Mouse (Mus musculus) urinary bladder, postnatal 25 days (tissue): ENCODE data around the gene Cplane1.

Source experiments
- DNase-seq: peaks from one replicate; pipeline ENCODE4 v3.0.0; 2022; ENCODE audit warnings: low spot score

The Cplane1 gene

GRCm38 (mm10) chr15:8294150-8294549 is 125.2 kb downstream of the Cplane1 start:
- no peak for DNase-seq

GRCm38 (mm10) chr15:8302944-8303343 is 134.0 kb downstream of the Cplane1 start:
- no peak for DNase-seq

DNA sequence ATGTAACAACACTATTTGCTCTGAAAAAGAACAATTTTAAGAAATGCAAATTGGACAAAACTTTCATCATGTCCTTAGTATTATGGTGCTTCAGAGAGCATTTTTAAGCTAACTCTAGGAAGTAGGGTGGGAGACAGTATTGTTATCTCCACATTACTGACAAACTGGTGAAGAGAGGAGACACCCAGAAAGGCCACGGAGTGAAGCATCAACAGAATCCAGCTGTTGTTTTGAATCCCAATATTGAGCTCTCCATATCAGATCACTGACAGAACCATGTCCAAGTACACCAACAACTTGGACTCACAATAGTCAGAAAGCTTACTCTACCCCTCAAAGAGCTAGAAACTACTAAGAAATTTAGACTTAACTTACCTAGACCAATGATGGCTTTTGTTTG is 136.6 kb downstream of the Cplane1 start:
- DNase-seq = no peak

- no peak for DNase-seq
These were observed 148.5 kb downstream of the Cplane1 start for GRCm38 (mm10) chr15:8317381-8317780.

DNA sequence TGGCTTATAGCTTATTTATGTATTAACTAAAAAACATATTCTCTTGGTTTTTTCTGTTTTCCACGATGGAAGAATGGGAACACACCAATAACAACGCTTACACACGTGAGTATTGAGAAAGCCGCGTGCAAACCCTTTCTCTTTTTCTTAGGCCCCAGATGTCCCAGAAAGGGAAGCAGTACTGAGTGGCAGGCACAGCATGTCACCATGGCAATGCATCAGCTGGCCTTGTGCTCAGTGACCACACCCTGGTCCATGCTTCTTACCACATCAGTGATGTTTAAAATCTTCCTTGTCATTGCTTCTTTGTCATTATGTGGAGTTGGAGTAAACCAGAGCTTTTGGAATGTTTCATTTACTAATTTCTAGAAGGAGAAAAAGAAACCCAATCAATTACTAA is 150.3 kb downstream of the Cplane1 start:
- DNase-seq = no peak
